Mouse (Mus musculus): ENCODE measurements around the gene Ypel2. TPM values are rescaled to one million over a fixed set of nuclear protein-coding genes. Genes with fewer than 3 reads are reported as not detected.

The Ypel2 gene
- polyA plus RNA-seq, 1 experiment, result not detected

DNA sequence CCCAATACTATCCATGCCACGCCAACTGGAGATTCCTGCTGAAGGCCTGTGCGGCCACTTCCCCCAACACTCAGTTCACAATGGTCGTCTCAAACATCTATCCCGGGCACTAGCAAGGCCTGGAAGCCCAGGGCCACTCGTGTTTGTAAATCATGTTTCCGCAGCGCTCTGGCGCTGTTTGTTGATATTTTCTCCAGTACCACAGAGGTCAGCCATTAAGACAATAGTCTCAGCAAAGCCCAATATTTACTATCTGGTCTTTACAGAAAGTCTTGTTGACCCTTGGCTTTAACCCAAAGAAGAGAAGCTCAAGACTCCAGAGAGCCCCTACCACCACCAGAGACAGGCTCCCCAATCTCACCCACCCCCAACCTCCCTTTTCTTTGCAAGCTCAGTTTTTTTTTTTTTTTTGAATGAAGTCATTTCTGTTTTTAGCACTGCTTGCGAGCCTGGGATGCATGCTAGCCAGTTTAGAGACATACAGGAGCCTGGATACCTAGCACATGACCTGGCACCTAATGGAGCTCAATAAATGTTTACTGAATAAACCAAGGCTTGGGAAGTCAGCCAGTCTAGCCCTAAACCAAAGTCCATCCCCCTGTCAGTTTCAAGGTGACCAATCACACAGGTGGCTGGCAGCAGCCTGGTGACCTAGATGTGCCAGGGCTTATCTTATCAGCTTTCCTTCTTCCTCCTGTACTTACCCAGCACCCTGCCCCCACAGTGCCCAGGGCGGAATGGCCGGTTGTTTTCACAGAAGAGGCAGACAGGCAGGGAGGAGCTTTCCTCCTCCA is 31.8 kb downstream of the Ypel2 start:
- TF ChIP-seq POLR2A (IDR thresholded peaks at IDR 0.05; ENCODE audit: insufficient read depth, low read depth, low read length) (no peak), CTCF (IDR thresholded peaks at IDR 0.05; ENCODE audit: insufficient read depth, low read depth, low read length) (no peak)
- 78% methylated on average over 11 of the region's 11 CpGs for WGBS
- Histone ChIP-seq H3K4me1 (ENCODE audit: control insufficient read depth, insufficient read depth, low read length) (peaks cover 39% of the 10 kb centered on the region), H3K4me3 (ENCODE audit: insufficient read depth, low read depth, low read length) (no peak overlapping the region), H3K27ac (ENCODE audit: insufficient read depth, low read depth, low read length) (peak overlapping the region; percentile 75)

DNA sequence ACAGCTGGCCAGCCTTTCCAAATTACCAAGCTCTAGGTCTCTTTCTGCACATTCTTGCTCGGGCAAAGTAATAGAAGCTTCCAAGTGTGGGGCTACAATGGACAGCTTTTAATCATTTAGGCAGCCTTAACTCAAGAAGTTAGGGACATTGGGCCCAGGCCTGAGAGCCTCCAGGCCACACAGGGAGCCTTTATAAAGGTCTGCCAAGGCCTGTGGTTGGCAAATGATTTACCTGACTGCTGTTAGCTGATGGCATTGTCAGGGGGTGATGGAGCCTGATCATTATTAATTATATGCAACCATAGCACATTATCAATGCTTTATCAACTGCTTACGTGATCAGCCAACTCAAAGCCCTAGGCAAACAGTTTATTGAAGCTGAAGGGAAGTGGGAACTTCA is 33.2 kb downstream of the Ypel2 start:
- H3K4me1 ChIP-seq (ENCODE audit: control insufficient read depth, insufficient read depth, low read length), result peaks cover 41% of the 10 kb centered on the region
- 72% methylated on average over 2 of the region's 2 CpGs for WGBS
- no peak overlapping the region for H3K4me3 ChIP-seq (ENCODE audit: insufficient read depth, low read depth, low read length)
- TF ChIP-seq CTCF (IDR thresholded peaks at IDR 0.05; ENCODE audit: insufficient read depth, low read depth, low read length) (no peak), POLR2A (IDR thresholded peaks at IDR 0.05; ENCODE audit: insufficient read depth, low read depth, low read length) (no peak)
- no peak overlapping the region; the same call in 1 of the 2 replicates for H3K27ac ChIP-seq (ENCODE audit: insufficient read depth, low read depth, low read length)

DNA sequence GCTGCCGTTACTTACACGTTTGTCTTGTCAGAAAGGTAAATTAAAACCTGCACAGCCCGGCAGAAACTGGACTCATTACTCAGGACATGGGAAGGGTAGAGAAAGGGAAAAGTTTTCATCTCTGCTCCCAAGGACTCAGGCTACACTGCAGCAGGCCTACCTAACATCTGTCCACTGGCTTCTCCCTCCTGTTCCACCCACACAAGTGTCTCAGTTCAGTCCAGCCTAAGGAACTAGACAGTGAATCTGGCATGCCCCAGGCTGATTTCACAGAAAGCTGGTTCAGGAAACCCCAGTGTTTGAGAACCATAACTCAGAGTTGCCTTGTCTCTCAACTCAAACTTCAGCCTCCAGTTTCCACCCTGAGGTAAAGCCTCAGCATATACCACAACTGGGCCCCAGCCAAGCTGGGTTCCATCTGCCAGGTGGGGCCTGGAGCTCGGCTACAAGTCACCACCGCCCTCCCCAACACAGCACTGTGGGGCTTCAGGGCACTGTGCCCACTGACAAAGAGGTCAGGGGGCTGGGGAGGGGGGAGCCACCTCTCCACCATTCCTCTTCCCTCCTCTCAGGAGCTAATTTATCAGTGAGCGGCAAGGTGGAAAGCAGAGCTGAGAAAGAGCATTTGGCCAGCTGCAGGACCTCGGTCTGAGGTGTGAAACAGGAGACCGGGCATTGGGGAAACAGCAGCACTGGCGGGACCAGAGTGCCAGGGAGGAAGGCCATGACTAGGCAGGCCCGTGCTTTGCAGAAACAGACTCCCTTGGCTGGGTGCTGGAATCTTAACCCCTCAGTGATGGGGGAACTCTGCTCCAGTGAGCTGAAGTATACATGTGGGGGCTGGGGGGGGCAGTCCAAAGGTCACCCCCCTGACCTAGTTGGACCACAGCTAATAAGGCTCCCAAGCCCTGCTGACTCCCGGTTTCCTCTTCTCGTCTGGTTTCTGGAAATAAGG is 34.5 kb downstream of the Ypel2 start:
- H3K4me3 ChIP-seq (ENCODE audit: insufficient read depth, low read depth, low read length), result no peak overlapping the region
- WGBS, result 62% methylated on average over 12 of the region's 12 CpGs
- H3K4me1 ChIP-seq (ENCODE audit: control insufficient read depth, insufficient read depth, low read length), result peaks cover 42% of the 10 kb centered on the region
- peak overlapping the region; percentile 10; the same call in 1 of the 2 replicates for H3K27ac ChIP-seq (ENCODE audit: insufficient read depth, low read depth, low read length)
- TF ChIP-seq POLR2A (IDR thresholded peaks at IDR 0.05; ENCODE audit: insufficient read depth, low read depth, low read length), result no peak
- TF ChIP-seq CTCF (IDR thresholded peaks at IDR 0.05; ENCODE audit: insufficient read depth, low read depth, low read length), result no peak

DNA sequence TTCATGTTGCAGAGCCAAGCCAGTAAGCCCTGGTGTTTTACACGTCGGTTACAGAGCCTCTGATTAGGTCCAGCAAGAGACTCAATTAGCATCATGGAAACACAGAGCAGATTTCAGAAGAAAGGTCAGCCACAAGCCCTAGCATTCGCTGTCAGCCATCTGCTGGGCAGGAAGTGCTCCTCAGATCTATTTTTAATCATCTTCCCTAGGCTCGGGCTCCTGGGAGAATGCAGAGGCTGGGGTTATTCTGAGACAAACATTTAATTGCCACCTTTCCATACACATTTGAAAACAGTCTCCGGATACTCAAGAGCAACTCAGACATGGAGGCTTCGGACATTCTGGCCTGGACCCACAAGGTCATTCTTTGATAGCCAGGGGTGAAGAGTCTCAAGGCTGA is 35.3 kb downstream of the Ypel2 start:
- H3K4me1 ChIP-seq (ENCODE audit: control insufficient read depth, insufficient read depth, low read length), result peaks cover 40% of the 10 kb centered on the region
- TF ChIP-seq CTCF (IDR thresholded peaks at IDR 0.05; ENCODE audit: insufficient read depth, low read depth, low read length) (no peak), POLR2A (IDR thresholded peaks at IDR 0.05; ENCODE audit: insufficient read depth, low read depth, low read length) (no peak)
- H3K27ac ChIP-seq (ENCODE audit: insufficient read depth, low read depth, low read length), result peak overlapping the region; percentile 10; the same call in 1 of the 2 replicates
- H3K4me3 ChIP-seq (ENCODE audit: insufficient read depth, low read depth, low read length), result no peak overlapping the region
- WGBS, result 26% methylated on average over 6 of the region's 6 CpGs

DNA sequence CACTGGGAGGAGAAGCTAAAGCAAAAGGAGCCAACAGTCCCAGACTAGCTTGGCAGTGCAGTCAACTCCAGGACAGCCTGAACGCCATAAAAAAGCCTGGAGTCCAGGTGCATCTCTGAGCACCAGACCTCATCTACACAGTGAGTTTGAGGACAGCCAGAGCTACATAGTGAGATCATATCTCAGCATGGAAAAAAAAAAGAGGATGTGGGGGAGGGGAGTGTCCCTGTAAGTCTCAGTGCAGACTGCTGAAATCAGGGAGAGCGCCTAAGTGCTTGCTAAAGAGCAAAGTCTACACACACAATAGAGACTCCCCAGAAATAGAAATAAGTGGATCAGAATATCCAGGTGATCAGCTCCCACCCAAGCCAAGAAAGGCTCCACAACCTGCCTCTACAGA is 37.1 kb downstream of the Ypel2 start:
- no peak overlapping the region for H3K27ac ChIP-seq (ENCODE audit: insufficient read depth, low read depth, low read length)
- WGBS, result 63% methylated on average over 2 of the region's 2 CpGs
- TF ChIP-seq CTCF (IDR thresholded peaks at IDR 0.05; ENCODE audit: insufficient read depth, low read depth, low read length) (no peak), POLR2A (IDR thresholded peaks at IDR 0.05; ENCODE audit: insufficient read depth, low read depth, low read length) (no peak)
- H3K4me3 ChIP-seq (ENCODE audit: insufficient read depth, low read depth, low read length), result no peak overlapping the region
- H3K4me1 ChIP-seq (ENCODE audit: control insufficient read depth, insufficient read depth, low read length), result peaks cover 33% of the 10 kb centered on the region

DNA sequence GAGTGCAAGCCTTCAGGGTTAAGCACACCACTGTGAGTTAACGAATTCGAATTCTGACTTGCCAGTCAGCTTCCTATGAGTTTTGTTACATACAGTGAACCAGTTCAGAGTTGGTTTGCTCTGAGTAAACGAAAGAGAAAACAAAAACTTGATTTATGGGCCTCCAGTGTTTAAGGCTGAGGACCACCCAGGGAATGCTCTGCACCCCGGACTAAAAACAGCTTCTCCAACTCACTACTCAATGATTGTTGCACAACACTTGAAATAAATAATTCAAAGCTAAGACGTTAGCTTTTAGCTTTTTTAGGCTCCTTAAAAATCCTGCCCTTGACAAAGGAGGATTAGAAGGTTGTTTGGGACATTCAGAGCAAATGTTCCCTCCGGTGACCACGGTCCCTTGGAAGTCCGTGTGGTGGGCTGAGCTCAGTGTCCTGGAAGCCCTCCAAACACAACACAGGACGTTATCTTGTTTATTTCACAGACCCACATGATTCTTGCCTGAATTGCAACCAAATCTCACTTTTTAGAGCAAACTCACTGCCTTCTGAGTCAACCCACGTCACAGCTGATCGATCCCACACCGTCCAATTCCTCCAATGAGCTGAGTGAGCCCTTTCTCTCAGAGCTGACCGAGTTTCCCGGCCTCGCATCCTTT is 38.8 kb downstream of the Ypel2 start:
- H3K27ac ChIP-seq (ENCODE audit: insufficient read depth, low read depth, low read length), result no peak overlapping the region
- TF ChIP-seq POLR2A (IDR thresholded peaks at IDR 0.05; ENCODE audit: insufficient read depth, low read depth, low read length) (no peak), CTCF (IDR thresholded peaks at IDR 0.05; ENCODE audit: insufficient read depth, low read depth, low read length) (no peak)
- peaks cover 42% of the 10 kb centered on the region for H3K4me1 ChIP-seq (ENCODE audit: control insufficient read depth, insufficient read depth, low read length)
- WGBS, result 62% methylated on average over 15 of the region's 15 CpGs
- no peak overlapping the region for H3K4me3 ChIP-seq (ENCODE audit: insufficient read depth, low read depth, low read length)

DNA sequence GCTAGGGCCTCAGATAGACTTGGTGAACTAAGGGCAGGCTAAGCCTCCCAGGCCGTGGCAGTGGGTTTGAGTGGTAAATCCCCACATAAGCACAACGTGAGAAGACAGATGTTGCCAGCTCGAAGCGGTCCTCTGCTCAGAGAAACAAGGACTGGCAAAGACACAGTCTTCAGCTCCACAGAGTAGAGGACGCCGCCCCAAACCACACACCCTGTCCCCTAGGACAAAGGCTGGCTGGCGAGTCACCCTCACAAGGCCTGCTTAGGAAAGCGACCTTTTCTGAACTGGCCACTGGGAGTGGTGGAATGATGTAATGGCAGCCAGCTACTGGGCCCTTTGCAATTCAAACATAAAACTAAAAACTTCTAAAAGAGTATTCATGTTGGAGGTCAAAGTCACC is 40.4 kb downstream of the Ypel2 start:
- 78% methylated on average over 8 of the region's 8 CpGs for WGBS
- peaks cover 32% of the 10 kb centered on the region for H3K4me1 ChIP-seq (ENCODE audit: control insufficient read depth, insufficient read depth, low read length)

DNA sequence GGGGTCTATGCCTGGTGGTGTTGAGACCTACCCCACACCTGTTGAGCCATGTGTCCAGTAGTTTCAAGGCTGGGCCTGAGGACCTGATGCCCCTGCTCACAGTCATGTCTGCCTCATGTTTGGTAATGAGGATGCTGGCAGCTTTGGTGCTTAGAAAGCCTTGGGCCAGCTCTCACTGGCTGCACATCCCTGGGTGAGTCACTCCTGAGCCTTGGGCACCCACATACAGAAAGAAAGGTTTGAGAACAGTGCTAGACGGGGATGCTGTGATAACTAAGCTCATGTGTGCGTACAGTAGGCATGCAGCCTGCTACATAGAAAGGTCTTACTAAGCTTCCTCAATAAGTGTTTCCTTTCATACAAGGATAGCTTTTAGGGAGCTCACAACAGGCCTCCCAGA is 40.8 kb downstream of the Ypel2 start:
- peaks cover 27% of the 10 kb centered on the region for H3K4me1 ChIP-seq (ENCODE audit: control insufficient read depth, insufficient read depth, low read length)
- H3K27ac ChIP-seq (ENCODE audit: insufficient read depth, low read depth, low read length), result peak overlapping the region; percentile 33
- 28% methylated on average over 2 of the region's 2 CpGs for WGBS
- H3K4me3 ChIP-seq (ENCODE audit: insufficient read depth, low read depth, low read length), result no peak overlapping the region
- no peak for TF ChIP-seq POLR2A (IDR thresholded peaks at IDR 0.05; ENCODE audit: insufficient read depth, low read depth, low read length)

More for the DNA sequence above, 40.4 kb downstream of the Ypel2 start:
- no peak for TF ChIP-seq POLR2A (IDR thresholded peaks at IDR 0.05; ENCODE audit: insufficient read depth, low read depth, low read length)
- no peak for TF ChIP-seq CTCF (IDR thresholded peaks at IDR 0.05; ENCODE audit: insufficient read depth, low read depth, low read length)
- Histone ChIP-seq H3K27ac (ENCODE audit: insufficient read depth, low read depth, low read length) (peak overlapping the region; percentile 33), H3K4me3 (ENCODE audit: insufficient read depth, low read depth, low read length) (no peak overlapping the region)

All from olfactory bulb, adult 2 months (tissue).